Mouse (Mus musculus) ES-E14 (cell line): ENCODE results near the gene Gtf2f1. TPM values are rescaled to one million over a fixed set of nuclear protein-coding genes. Genes with fewer than 3 reads are reported as not detected.

Experiments used
- DNase-seq: peaks from one replicate; pipeline ENCODE4 v3.0.0-alpha.2; 2013; ENCODE audit warnings: low read depth, low spot score
- H3K27ac ChIP-seq: 2 replicates; pipeline ENCODE4 v1.5.1; 2012; ENCODE audit warnings: low read depth, mild to moderate bottlenecking, low read length, moderate library complexity, mixed read lengths; ENCODE audit not compliant: poor library complexity, insufficient read depth, severe bottlenecking
- H3K36me3 ChIP-seq: 2 replicates; pipeline ENCODE4 v1.6.1; 2012; ENCODE audit warnings: mild to moderate bottlenecking, low read length, moderate library complexity, mixed read lengths; ENCODE audit not compliant: control insufficient read depth, poor library complexity, insufficient read depth, severe bottlenecking
- H3K4me1 ChIP-seq, 2 experiments: fragments of 150-350 bp in 1 of 2; sonication (generic) in 1 of 2; 2 replicates each; pipeline ENCODE4 v1.6.1; 2012; ENCODE audit warnings: low read length in 2 of 2, mild to moderate bottlenecking in 1 of 2, mixed read lengths in 1 of 2; ENCODE audit not compliant: control insufficient read depth in 2 of 2, insufficient read depth in 2 of 2, poor library complexity in 1 of 2
- H3K4me3 ChIP-seq, 2 experiments: fragments of 150-350 bp in 1 of 2; sonication (generic) in 1 of 2; 2 replicates each; pipeline ENCODE4 v1.5.1; 2012; ENCODE audit warnings: low read length in 2 of 2, low read depth in 1 of 2, mild to moderate bottlenecking in 1 of 2, mixed read lengths in 1 of 2; ENCODE audit not compliant: insufficient read depth in 1 of 2, poor library complexity in 1 of 2, severe bottlenecking in 1 of 2
- H3K9ac ChIP-seq: 2 replicates; pipeline ENCODE4 v1.6.1; 2012; ENCODE audit warnings: low read depth, mild to moderate bottlenecking, low read length, mixed read lengths; ENCODE audit not compliant: poor library complexity, insufficient read depth, severe bottlenecking
- H3K9me3 ChIP-seq: fragments of 150-350 bp; sonication (generic); 2 replicates; pipeline ENCODE4 v1.6.1; 2012; ENCODE audit warnings: low read depth, mild to moderate bottlenecking, low read length; ENCODE audit not compliant: control insufficient read depth, insufficient read depth
- CHD2 ChIP-seq: IDR thresholded peaks from 2 replicates; pipeline ENCODE4 v1.6.1; 2014; ENCODE audit warnings: mild to moderate bottlenecking, low read depth, low read length, inconsistent platforms
- HCFC1 ChIP-seq: IDR thresholded peaks from 2 replicates; pipeline ENCODE4 v1.6.1; 2012; ENCODE audit warnings: low read length, inconsistent platforms, borderline replicate concordance; ENCODE audit not compliant: insufficient read depth
- MAFK ChIP-seq: IDR thresholded peaks from 2 replicates; pipeline ENCODE4 v1.6.1; 2014; ENCODE audit warnings: mild to moderate bottlenecking, low read depth, low read length, inconsistent platforms; ENCODE audit not compliant: insufficient read depth
- ZC3H11A ChIP-seq: IDR thresholded peaks from 2 replicates; pipeline ENCODE4 v1.6.1; 2012; ENCODE audit warnings: low read depth, mild to moderate bottlenecking, inconsistent platforms, low read length, borderline replicate concordance
- ZNF384 ChIP-seq: IDR thresholded peaks from 2 replicates; pipeline ENCODE4 v1.6.1; 2012; ENCODE audit warnings: low read depth, low read length, inconsistent platforms
- in situ Hi-C, 2 experiments: fragments of 600-800 bp; cut with MboI; formaldehyde crosslinking; loops; one replicate each; pipeline ENCODE4 v1.15.1; 2025; ENCODE audit warnings: low sequenced_read_pairs in 2 of 2, inconsistent platforms in 1 of 2; ENCODE audit not compliant: unreplicated experiment in 2 of 2
- total RNA-seq: library from RNA; depleted of rRNA; stranded (reverse); fragments of 300-350 nt; gene quantifications from 2 replicates; pipeline ENCODE4 v1.2.3, GENCODE M21; 2012

Gene Gtf2f1
- total RNA-seq, 1 experiment = 101 TPM

GRCm38 (mm10) chr17:56988441-56988840, 22.6 kb downstream of the Gtf2f1 start:
- TF ChIP-seq MAFK = no peak
- no peak for TF ChIP-seq CHD2
- TF ChIP-seq ZC3H11A = no peak
- no peak for TF ChIP-seq ZNF384
- no peak for TF ChIP-seq HCFC1

GRCm38 (mm10) chr17:56986105-56986805, 24.8 kb downstream of the Gtf2f1 start:
- H3K9ac ChIP-seq = no peak overlapping the region
- TF ChIP-seq MAFK = no peak
- no peak for TF ChIP-seq CHD2
- no peak for TF ChIP-seq HCFC1
- in situ Hi-C loops = no loop called here
- H3K9me3 ChIP-seq = no peaks in the 10 kb centered on the region
- DNase-seq = no peak
- H3K27ac ChIP-seq = no peak overlapping the region
- H3K36me3 ChIP-seq = peaks cover 2% of the 10 kb centered on the region; the same call in 1 of the 2 replicates
- H3K4me3 ChIP-seq = no peak overlapping the region
- peaks cover 0 to 2% of the 10 kb centered on the region in 2 experiments; a peak in 1 of 4 replicates for H3K4me1 ChIP-seq

More at GRCm38 (mm10) chr17:56988441-56988840, 22.6 kb downstream of the Gtf2f1 start:
- Histone ChIP-seq H3K9ac (no peak overlapping the region), H3K4me1 (peaks cover 4% of the 10 kb centered on the region in 2 experiments; a peak in 2 of 4 replicates), H3K4me3 (no peak overlapping the region), H3K27ac (no peak overlapping the region), H3K36me3 (peaks cover 17% of the 10 kb centered on the region), H3K9me3 (no peaks in the 10 kb centered on the region)
- in situ Hi-C loops = no loop called here
- DNase-seq = no peak

- Histone ChIP-seq H3K27ac (no peak overlapping the region), H3K4me1 (no peaks in the 10 kb centered on the region), H3K4me3 (no peak overlapping the region), H3K9ac (no peak overlapping the region), H3K36me3 (no peaks in the 10 kb centered on the region), H3K9me3 (no peaks in the 10 kb centered on the region)
- no peak for DNase-seq
- TF ChIP-seq ZC3H11A (no peak), HCFC1 (no peak), MAFK (no peak), ZNF384 (no peak), CHD2 (no peak)
- in situ Hi-C loops = no loop called here
Observed at GRCm38 (mm10) chr17:56985656-56986055, 25.4 kb downstream of the Gtf2f1 start.

DNA sequence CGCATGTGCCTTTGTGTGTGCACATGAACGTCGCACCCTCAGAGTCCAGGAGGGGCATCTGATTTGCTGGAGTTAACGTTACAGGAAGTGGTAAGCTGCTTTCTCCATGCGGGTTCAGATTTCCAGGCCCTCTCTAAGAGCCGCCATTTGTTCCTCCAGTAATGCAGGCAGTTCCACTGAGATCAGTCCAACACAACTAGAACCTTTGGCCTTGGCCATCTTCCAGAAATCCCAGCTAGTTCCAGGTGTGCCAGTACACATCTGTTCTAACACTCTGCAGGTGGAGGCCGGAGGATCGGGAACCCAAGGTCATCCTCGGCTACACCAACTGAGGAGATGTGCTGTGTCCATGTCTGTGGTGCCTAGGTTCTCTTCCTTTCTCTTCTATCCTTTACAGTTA, 26.2 kb downstream of the Gtf2f1 start:
- TF ChIP-seq ZC3H11A = no peak
- TF ChIP-seq MAFK = no peak
- no peak for TF ChIP-seq CHD2
- no peak for TF ChIP-seq HCFC1
- TF ChIP-seq ZNF384 = no peak
- no peak for DNase-seq

DNA sequence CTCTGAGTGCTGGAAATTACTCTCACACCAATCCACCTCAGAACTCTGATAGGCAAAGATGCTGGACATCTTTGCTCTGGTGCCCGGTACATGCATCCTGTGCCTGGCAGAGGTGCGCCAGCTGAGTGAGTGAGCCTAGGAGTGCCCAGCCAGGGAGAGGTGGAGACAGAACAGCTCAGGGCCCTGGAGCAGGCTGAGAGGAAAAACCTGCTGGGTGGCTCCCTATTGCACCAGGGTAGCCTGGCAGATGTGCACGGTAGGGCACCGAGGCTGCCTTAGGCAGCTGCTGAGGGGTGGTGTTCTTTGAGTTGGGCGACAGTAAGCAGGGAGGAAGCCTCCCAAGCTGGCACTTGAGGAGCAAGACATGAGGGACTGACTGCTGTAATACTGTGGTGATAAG, 29.1 kb downstream of the Gtf2f1 start, which contains the start of gene Acer1:
Gene Acer1, minus strand, starts transcription at position 114 of the 400 bp plus-strand sequence.
- H3K9me3 ChIP-seq = no peaks in the 10 kb centered on the region
- no peak within 1 kb of the TSS for H3K27ac ChIP-seq
- H3K4me3 ChIP-seq = no peak within 1 kb of the TSS
- DNase-seq = no peak
- in situ Hi-C loops = no loop called here
- TF ChIP-seq MAFK (no peak), CHD2 (no peak), ZNF384 (no peak), ZC3H11A (no peak)
- 0 out of 4 replicates have a peak, but pooled peaks cover 0 to 1% of the 10 kb centered on the region in 2 experiments for H3K4me1 ChIP-seq
- no peaks in the 10 kb centered on the region for H3K36me3 ChIP-seq
- H3K9ac ChIP-seq = no peak within 1 kb of the TSS

More for the DNA sequence above, 26.2 kb downstream of the Gtf2f1 start:
- H3K4me1 ChIP-seq = no peaks in the 10 kb centered on the region
- no peaks in the 10 kb centered on the region for H3K9me3 ChIP-seq
- in situ Hi-C loops = no loop called here
- H3K9ac ChIP-seq = no peak overlapping the region
- no peaks in the 10 kb centered on the region for H3K36me3 ChIP-seq
- H3K4me3 ChIP-seq = no peak overlapping the region
- H3K27ac ChIP-seq = no peak overlapping the region
